Mouse (Mus musculus): ENCODE measurements at regions not wholly inside any gene's neighbourhood (a gene's known extent, or its start where the extent isn't known, plus 50 kb on each side); places are given as distances from the start of the nearest gene placed in this dataset.

DNA sequence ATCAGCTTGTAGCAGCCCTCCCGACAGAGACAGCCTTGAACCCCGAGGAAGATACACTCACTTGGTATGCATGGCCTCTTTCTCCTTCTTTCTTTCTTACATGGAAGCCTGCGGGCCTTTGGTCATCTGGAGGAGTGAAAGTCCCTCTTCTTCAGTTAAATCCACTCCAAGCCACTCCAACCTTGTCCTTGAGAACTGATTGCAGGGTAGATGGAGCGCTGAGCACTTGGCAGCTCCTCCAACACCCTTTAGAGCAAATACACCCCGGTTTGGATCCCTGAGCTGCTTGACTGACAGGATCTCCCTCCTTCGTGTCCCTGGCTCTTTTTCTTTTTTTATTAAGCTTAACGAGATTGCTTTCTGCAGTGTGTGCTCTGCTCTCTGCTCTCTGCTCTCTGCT lies 173.3 kb upstream of the Fam19a5 start:
- TF ChIP-seq CTCF (IDR thresholded peaks at IDR 0.05; ENCODE audit: low read depth, low read length) (no peak), TAL1 (conservative IDR thresholded peaks at IDR 0.05; ENCODE audit: low read depth, low read length) (no peak), GATA1 (IDR thresholded peaks at IDR 0.05; ENCODE audit: borderline replicate concordance, low read length) (no peak)
